23 mouse cellular contexts compared by ENCODE assay signal in genomic region chr7:82327881-82328280, GRCm38 (mm10). TPM values are rescaled to one million over a fixed set of nuclear protein-coding genes. Genes with fewer than 3 reads are reported as not detected.
DNase-seq lines count a peak whose midpoint lies in the region; TF ChIP-seq lines count a peak whose summit lies in the region.
"Had no signal": no experiment of that assay in that cellular context is flagged by ENCODE, and none has a peak within 500 bp of the region (broad histone marks: within the 10 kb centered on the region; RNA-seq: fewer than 3 reads in every experiment).

No protein-coding gene starts in this region.

- intact Hi-C loops in left cerebral cortex, postnatal 4 days (cut with DNase I) = no loop called here
- intact Hi-C loops in left cerebral cortex, postnatal 10 days (cut with DNase I) = no loop called here

- no peaks in the 10 kb centered on the region for H3K9me3 ChIP-seq in embryonic facial prominence, embryonic 10.5 days
- H3K9me3 ChIP-seq: embryonic facial prominence, embryonic 13.5 days; forebrain, embryonic 12.5 days; forebrain, embryonic 15.5 days; hindbrain, embryonic 15.5 days had no signal

- peak; percentile 14 to 18 for DNase-seq in cerebellum, postnatal 14 days
- DNase-seq in cerebellum, adult 2 months = no peak
- DNase-seq in left cerebral cortex, postnatal 4 days = peak; percentile 19
- no peak for DNase-seq in left cerebral cortex, postnatal 10 days (ENCODE audit: extremely low spot score in 1 of 2, low spot score in 2 of 2)
- DNase-seq in embryonic facial prominence, embryonic 10.5 days (ENCODE audit: low spot score) = peak; percentile 7
- DNase-seq in adrenal gland, adult 8-10 months = no peak
- DNase-seq: adrenal gland, adult 2 months; adrenal gland, postnatal 25 days; B cell, adult 2 months; cerebellum, adult 18-20 months; cerebellum, postnatal 25 days; gastrocnemius, postnatal 25 days; heart, adult 2 months; heart, postnatal 36 days; kidney, adult 2 months had no signal

- H3K4me1 ChIP-seq in cerebellum, adult 2 months (ENCODE audit: control insufficient read depth, insufficient read depth, low read length) = no peaks in the 10 kb centered on the region
- no peaks in the 10 kb centered on the region for H3K4me1 ChIP-seq in embryonic facial prominence, embryonic 10.5 days
- H3K4me1 ChIP-seq: embryonic facial prominence, embryonic 13.5 days; forebrain, embryonic 12.5 days; forebrain, embryonic 15.5 days; hindbrain, embryonic 15.5 days had no signal

- no peaks in the 10 kb centered on the region for H3K27me3 ChIP-seq in cerebellum, adult 2 months (ENCODE audit: control insufficient read depth, insufficient read depth, low read length)
- peaks cover 22% of the 10 kb centered on the region for H3K27me3 ChIP-seq in embryonic facial prominence, embryonic 10.5 days (replicated peaks; ENCODE audit: low read depth, poor library complexity, severe bottlenecking)
- H3K27me3 ChIP-seq: forebrain, embryonic 15.5 days; hindbrain, embryonic 15.5 days had no signal

- no peak overlapping the region for H3K27ac ChIP-seq in cerebellum, adult 2 months (ENCODE audit: insufficient read depth, low read length)
- no peak overlapping the region for H3K27ac ChIP-seq in embryonic facial prominence, embryonic 10.5 days (replicated peaks)
- H3K27ac ChIP-seq: embryonic facial prominence, embryonic 13.5 days; forebrain, embryonic 12.5 days; forebrain, embryonic 15.5 days; heart, adult 2 months; hindbrain, embryonic 15.5 days had no signal

- no peak for TF ChIP-seq CTCF in cerebellum, adult 2 months (IDR thresholded peaks at IDR 0.05; ENCODE audit: borderline replicate concordance, insufficient read depth, low read depth, low read length)

- H3K36me3 ChIP-seq in embryonic facial prominence, embryonic 10.5 days (replicated peaks) = no peaks in the 10 kb centered on the region
- H3K36me3 ChIP-seq: embryonic facial prominence, embryonic 13.5 days; forebrain, embryonic 12.5 days; forebrain, embryonic 15.5 days; G1E; hindbrain, embryonic 15.5 days had no signal

- no peak overlapping the region for H3K4me3 ChIP-seq in cerebellum, adult 2 months (replicated peaks; ENCODE audit: insufficient read depth, low read depth, low read length)
- H3K4me3 ChIP-seq in embryonic facial prominence, embryonic 10.5 days = no peak overlapping the region
- H3K4me3 ChIP-seq: embryonic facial prominence, embryonic 13.5 days; erythroblast, embryonic 14.5 days; forebrain, embryonic 12.5 days; forebrain, embryonic 15.5 days; heart, adult 2 months; hindbrain, embryonic 15.5 days had no signal

- WGBS in cerebellum, adult 2 months = 38% methylated on average over 5 of the region's 5 CpGs
- 67% methylated on average over 5 of the region's 5 CpGs for WGBS in embryonic facial prominence, embryonic 10.5 days

- TF ChIP-seq POLR2A in cerebellum, adult 2 months (IDR thresholded peaks at IDR 0.05; ENCODE audit: borderline replicate concordance, insufficient read depth, low read length) = no peak

RNA-seq across cellular contexts. Expression of gene Adamtsl3, which starts 7.6 kb away (rescaled TPM):
- polyA plus RNA-seq in cerebellum, adult 2 months (2012; rRNA removed) = 0.72 and 0.90 TPM in 2 replicates
- 1 to 10 TPM; 2.8 to 3.7 TPM for total RNA-seq in left cerebral cortex, postnatal 4 days (2021)
- 1 to 10 TPM; 1.6 to 3.1 TPM for total RNA-seq in left cerebral cortex, postnatal 10 days (2021)
- polyA plus RNA-seq in embryonic facial prominence, embryonic 10.5 days (2016; fragmentation: Nextera tagmentation; extraction: Ambion mirVana) = 0.14 and 0.45 TPM in 2 replicates
- total RNA-seq in adrenal gland, adult 8-10 months (2022) = 1 to 10 TPM in 2 of 4 experiments, under 1 TPM in 2; 0.65 to 2.1 (median 1.2) TPM
- total RNA-seq: CH12.LX; common myeloid progenitor, adult 5-6 weeks had no signal
- polyA plus RNA-seq: erythroblast, embryonic 14.5 days; G1E had no signal

Comparison
In these comparisons a context has a peak if more than half of its experiments do, and no peak if none do; other contexts are left out.
1. DNase-seq: peak in cerebellum, postnatal 14 days (2 of 2), left cerebral cortex, postnatal 4 days (single experiment) and embryonic facial prominence, embryonic 10.5 days (single experiment); none in cerebellum, adult 2 months (0 of 2), left cerebral cortex, postnatal 10 days (0 of 2) and adrenal gland, adult 8-10 months (single experiment).